Mouse (Mus musculus) heart, postnatal 0 days (tissue): ENCODE measurements at regions not wholly inside any gene's neighbourhood (a gene's known extent, or its start where the extent isn't known, plus 50 kb on each side); places are given as distances from the start of the nearest gene placed in this dataset.

ENCODE experiments used
- CTCF ChIP-seq: IDR thresholded peaks from 2 replicates; pipeline ENCODE4 v1.5.1; 2016; ENCODE audit warnings: antibody characterized with exemption, control low read depth, low read depth
- EP300 ChIP-seq: IDR thresholded peaks from 2 replicates; pipeline ENCODE4 v1.6.1; 2016; ENCODE audit warnings: antibody characterized with exemption, low read depth

GRCm38 (mm10) chr3:149180129-149180528 is 189.8 kb upstream of the Adgrl2 start:
- TF ChIP-seq CTCF (no peak), EP300 (no peak)
